Mouse (Mus musculus) embryonic facial prominence, embryonic 12.5 days (tissue): ENCODE measurements at regions not wholly inside any gene's neighbourhood (a gene's known extent, or its start where the extent isn't known, plus 50 kb on each side); places are given as distances from the start of the nearest gene placed in this dataset.

Experiments
- ATAC-seq: fragments of 200-750 bp; cut with Nextera tagmentation; 2 replicates; pipeline ENCODE4 v1.8.0; 2017; ENCODE audit not compliant: insufficient number of reproducible peaks, insufficient read depth, low FRiP score, low TSS enrichment
- H3K27ac ChIP-seq: fragments of 300-500 bp; sonication (generic); 2 replicates; pipeline ENCODE4 v1.5.1; 2016; ENCODE audit warnings: mild to moderate bottlenecking
- H3K27me3 ChIP-seq: fragments of 300-500 bp; sonication (generic); 2 replicates; pipeline ENCODE4 v1.6.1; 2016; ENCODE audit warnings: mild to moderate bottlenecking, moderate library complexity
- H3K36me3 ChIP-seq: fragments of 300-500 bp; sonication (generic); 2 replicates; pipeline ENCODE4 v1.6.1; 2016; ENCODE audit warnings: mild to moderate bottlenecking
- H3K4me1 ChIP-seq: fragments of 300-500 bp; sonication (generic); 2 replicates; pipeline ENCODE4 v1.6.1; 2016
- H3K4me2 ChIP-seq: fragments of 300-500 bp; sonication (generic); replicated peaks from 2 replicates; pipeline ENCODE4 v1.6.1; 2016; ENCODE audit warnings: mild to moderate bottlenecking, moderate library complexity
- H3K4me3 ChIP-seq: fragments of 300-500 bp; sonication (generic); 2 replicates; pipeline ENCODE4 v1.5.1; 2016; ENCODE audit warnings: mild to moderate bottlenecking
- H3K9ac ChIP-seq: fragments of 300-500 bp; sonication (generic); 2 replicates; pipeline ENCODE4 v1.6.1; 2016; ENCODE audit warnings: mild to moderate bottlenecking, moderate library complexity
- H3K9me3 ChIP-seq: fragments of 300-500 bp; sonication (generic); 2 replicates; pipeline ENCODE4 v1.6.1; 2016; ENCODE audit warnings: mild to moderate bottlenecking, moderate library complexity
- WGBS: fragments of 180-500 bp; shearing (Covaris S2); methylation state at CpG from one replicate; pipeline ENCODE4 v1.1.7; 2016; 5-methylcytosine and 5-hydroxymethylcytosine counted together

GRCm38 (mm10) chr14:66441825-66442224, 432.8 kb upstream of the Gulo start:
- no peak for ATAC-seq
- H3K9me3 ChIP-seq: no peaks in the 10 kb centered on the region
- H3K9ac ChIP-seq: no peak overlapping the region
- no peak overlapping the region for H3K27ac ChIP-seq
- H3K4me1 ChIP-seq: no peaks in the 10 kb centered on the region
- H3K4me2 ChIP-seq: no peak overlapping the region
- no peaks in the 10 kb centered on the region for H3K27me3 ChIP-seq
- no peak overlapping the region for H3K4me3 ChIP-seq
- H3K36me3 ChIP-seq: no peaks in the 10 kb centered on the region
- WGBS: 63% methylated on average over 4 of the region's 4 CpGs

- H3K27ac ChIP-seq: no peak overlapping the region
Measured at GRCm38 (mm10) chr14:66438572-66438971, 429.6 kb upstream of the Gulo start.

GRCm38 (mm10) chr14:66438001-66438400, 429.0 kb upstream of the Gulo start:
- Histone ChIP-seq H3K36me3 (no peaks in the 10 kb centered on the region), H3K27me3 (no peaks in the 10 kb centered on the region), H3K4me1 (no peaks in the 10 kb centered on the region), H3K27ac (no peak overlapping the region), H3K4me2 (no peak overlapping the region), H3K9me3 (no peaks in the 10 kb centered on the region), H3K9ac (no peak overlapping the region), H3K4me3 (no peak overlapping the region)
- 79% methylated on average over 1 of the region's 1 CpGs for WGBS
- ATAC-seq: no peak

More at GRCm38 (mm10) chr14:66438572-66438971, 429.6 kb upstream of the Gulo start:
- Histone ChIP-seq H3K9ac (no peak overlapping the region), H3K4me2 (no peak overlapping the region), H3K36me3 (no peaks in the 10 kb centered on the region), H3K4me3 (no peak overlapping the region), H3K4me1 (no peaks in the 10 kb centered on the region), H3K27me3 (no peaks in the 10 kb centered on the region), H3K9me3 (no peaks in the 10 kb centered on the region)
- WGBS: 91% methylated on average over 1 of the region's 1 CpGs
- no peak for ATAC-seq

DNA sequence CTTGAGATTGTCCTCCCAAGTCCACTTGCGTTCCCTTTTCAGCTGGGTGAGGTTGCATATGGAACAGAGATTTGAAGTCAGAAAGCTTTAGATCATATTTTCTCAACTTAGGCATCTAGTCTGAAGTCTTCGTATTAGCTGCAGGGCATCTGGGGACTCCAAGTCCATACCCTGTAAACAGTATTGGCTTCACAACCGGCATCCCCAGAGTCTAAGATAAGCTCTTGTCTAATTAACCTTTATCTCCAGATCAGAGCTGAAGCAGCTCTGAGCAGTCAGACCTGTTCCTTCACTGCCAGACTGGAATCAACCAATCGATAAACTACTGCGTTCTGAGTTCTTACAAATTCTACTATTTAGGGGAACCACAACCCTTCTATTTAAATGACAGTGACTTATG, 422.6 kb upstream of the Gulo start:
- WGBS: 78% methylated on average over 5 of the region's 5 CpGs
- ATAC-seq: no peak
- Histone ChIP-seq H3K4me1 (no peaks in the 10 kb centered on the region), H3K27me3 (no peaks in the 10 kb centered on the region), H3K4me2 (no peak overlapping the region), H3K4me3 (no peak overlapping the region), H3K9me3 (no peaks in the 10 kb centered on the region), H3K36me3 (no peaks in the 10 kb centered on the region), H3K27ac (no peak overlapping the region), H3K9ac (no peak overlapping the region)

DNA sequence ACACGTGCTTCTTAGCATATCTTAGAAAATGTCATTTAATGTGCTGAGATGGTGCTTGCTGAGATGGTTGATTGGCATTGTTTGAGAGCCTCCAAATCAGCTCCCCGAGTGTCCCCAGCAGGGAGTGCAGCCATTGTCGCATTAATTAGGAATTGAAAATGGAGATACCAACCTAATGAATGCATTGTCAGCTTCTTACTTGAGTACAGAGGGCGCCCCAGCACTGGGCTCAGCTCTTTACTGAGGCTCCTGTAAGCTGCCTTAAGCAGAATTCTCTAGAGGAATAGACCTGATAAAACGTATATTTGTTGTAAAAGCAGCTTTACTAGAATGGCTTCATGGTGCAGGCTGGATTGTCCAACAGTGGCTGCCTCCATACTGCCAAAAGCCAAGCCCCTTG, 415.1 kb upstream of the Gulo start:
- ATAC-seq: no peak
- Histone ChIP-seq H3K9ac (no peak overlapping the region), H3K27ac (no peak overlapping the region), H3K36me3 (no peaks in the 10 kb centered on the region), H3K27me3 (no peaks in the 10 kb centered on the region), H3K4me2 (no peak overlapping the region), H3K9me3 (no peaks in the 10 kb centered on the region), H3K4me1 (no peaks in the 10 kb centered on the region), H3K4me3 (no peak overlapping the region)
- WGBS: 10% methylated on average over 5 of the region's 5 CpGs
